Mouse (Mus musculus): Measurements from ENCODE around the gene Ppm1h.
"Not testable (repeated sequence)": the region's sequence is repeated elsewhere in the genome, so short reads cannot be mapped to it uniquely, and the experiment has no call there.

Gene Ppm1h

GRCm38 (mm10) chr10:122909406-122910032 lies 231.0 kb downstream of the Ppm1h start:
- DNase-seq: no peak

GRCm38 (mm10) chr10:122910798-122911225 lies 232.2 kb downstream of the Ppm1h start:
- DNase-seq: peak; percentile 69 to 82

GRCm38 (mm10) chr10:122911668-122912067 lies 233.1 kb downstream of the Ppm1h start:
- no peak for DNase-seq

- DNase-seq: peak in 1 of 2 experiments; percentile 38
These were observed 233.6 kb downstream of the Ppm1h start for GRCm38 (mm10) chr10:122912086-122912690.

- peak; percentile 58 to 71 for DNase-seq
These were observed 234.3 kb downstream of the Ppm1h start for GRCm38 (mm10) chr10:122912701-122913368.

- DNase-seq: no peak
These were observed 234.8 kb downstream of the Ppm1h start for GRCm38 (mm10) chr10:122913393-122913792.

DNA sequence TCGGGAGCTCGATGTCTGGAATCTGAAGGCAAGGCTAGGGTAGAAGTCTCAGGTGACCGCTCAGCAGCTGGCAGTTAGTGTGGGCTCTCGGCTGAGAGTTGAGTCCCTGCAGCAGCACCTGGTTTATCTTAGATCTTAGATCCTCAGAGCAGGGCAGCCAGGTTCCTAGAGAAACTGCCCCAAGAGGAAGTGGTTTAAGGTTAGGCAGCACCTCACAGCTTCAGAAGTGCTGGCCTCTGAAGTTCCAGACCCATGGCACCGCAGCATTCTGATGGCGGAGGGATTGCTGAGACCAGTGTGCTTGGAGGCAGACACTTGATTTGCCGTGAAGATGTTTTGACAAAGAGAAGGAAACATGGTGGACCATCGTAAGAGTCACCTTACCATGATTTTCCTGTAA lies 237.3 kb downstream of the Ppm1h start:
- DNase-seq: no peak

- DNase-seq: no peak
These were observed 239.2 kb downstream of the Ppm1h start for GRCm38 (mm10) chr10:122917648-122918324.

GRCm38 (mm10) chr10:122918325-122918694 lies 239.7 kb downstream of the Ppm1h start:
- DNase-seq: peak in 1 of 2 experiments; percentile 21

DNA sequence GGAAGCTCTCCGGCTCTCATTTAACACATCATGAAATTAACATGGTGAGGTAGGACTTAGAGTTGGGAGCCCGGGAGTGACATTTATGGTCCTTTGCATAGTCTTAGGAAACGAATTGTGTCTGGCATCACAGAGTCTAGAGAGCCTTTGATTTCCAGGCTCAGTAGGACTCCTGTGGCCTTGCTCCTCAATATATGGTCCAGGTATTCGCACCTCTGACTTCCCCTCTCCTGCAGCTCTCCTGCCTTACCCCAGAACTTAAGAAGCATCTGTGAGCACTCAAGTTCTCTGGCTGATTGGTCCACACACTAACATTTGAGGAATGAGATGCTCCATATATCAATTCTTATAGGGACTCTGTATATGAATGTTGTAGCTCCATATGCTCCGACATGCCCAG lies 240.2 kb downstream of the Ppm1h start:
- no peak for DNase-seq

GRCm38 (mm10) chr10:122919416-122919815 lies 240.9 kb downstream of the Ppm1h start:
- DNase-seq: no peak

- no peak for DNase-seq
These were observed 241.7 kb downstream of the Ppm1h start for GRCm38 (mm10) chr10:122920218-122920795.

DNA sequence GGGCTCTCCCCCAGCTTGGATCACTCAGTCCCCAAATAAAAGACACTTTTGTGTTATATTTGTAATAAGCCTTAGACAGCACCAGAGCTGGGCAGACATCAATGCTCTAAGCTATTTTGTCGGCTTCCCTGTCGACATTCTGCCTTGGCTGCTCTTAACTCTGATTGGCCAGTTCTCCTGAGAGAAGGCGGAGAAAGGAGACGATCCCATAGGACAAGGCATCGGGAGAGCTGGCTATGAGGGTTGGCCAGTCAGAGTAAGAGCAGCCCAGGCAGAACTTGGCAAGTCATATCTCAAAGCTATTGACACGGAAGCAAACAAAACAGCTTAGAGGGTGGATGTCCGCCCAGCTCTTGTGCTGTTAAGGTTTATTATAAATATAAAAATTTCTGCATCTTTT lies 243.7 kb downstream of the Ppm1h start:
- no peak for DNase-seq

DNA sequence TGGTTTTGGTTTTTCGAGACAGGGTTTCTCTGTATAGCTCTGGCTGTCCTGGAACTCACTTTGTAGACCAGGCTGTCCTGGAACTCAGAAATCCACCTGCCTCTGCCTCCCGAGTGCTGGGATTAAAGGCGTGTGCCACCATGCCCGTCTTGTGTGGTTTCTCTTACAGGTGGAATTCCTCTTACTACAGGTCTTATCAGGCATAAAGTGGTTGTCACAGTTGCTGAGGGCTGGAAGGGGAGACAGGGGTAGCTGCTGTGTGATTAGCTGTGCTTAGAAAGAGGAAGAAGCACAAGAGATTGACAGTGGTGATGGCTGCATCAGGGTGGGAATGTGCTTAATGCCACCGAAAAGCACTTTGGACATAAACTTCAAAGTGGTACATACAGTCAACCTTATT lies 246.0 kb downstream of the Ppm1h start:
- not testable (repeated sequence) for DNase-seq

DNA sequence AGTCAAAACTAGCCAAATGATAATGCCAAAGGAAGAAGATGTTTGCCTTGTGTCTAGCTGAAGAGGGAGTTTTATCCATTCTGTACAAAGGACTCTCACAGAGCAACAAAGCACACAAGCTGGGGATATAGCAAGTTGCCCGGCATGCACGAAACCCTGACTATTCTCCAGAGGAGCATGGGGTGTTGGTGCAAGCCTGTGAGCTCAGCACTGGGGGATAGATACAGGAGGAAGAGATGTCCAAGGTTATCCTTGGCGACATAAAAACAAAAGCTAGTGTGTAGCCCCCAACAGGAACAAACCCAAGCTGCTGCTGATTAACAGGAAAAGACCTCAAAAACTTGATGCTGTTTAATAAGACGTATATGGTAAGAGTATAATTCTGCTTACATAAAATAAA lies 247.7 kb downstream of the Ppm1h start:
- no peak for DNase-seq

GRCm38 (mm10) chr10:122930520-122930919 lies 252.0 kb downstream of the Ppm1h start:
- no peak for DNase-seq

- DNase-seq: peak; percentile 49 to 58
These were observed 252.8 kb downstream of the Ppm1h start for GRCm38 (mm10) chr10:122931193-122931832.

GRCm38 (mm10) chr10:122931851-122932550 lies 253.4 kb downstream of the Ppm1h start:
- no peak for DNase-seq

- DNase-seq: no peak
These were observed 254.7 kb downstream of the Ppm1h start for GRCm38 (mm10) chr10:122933053-122933838.

DNA sequence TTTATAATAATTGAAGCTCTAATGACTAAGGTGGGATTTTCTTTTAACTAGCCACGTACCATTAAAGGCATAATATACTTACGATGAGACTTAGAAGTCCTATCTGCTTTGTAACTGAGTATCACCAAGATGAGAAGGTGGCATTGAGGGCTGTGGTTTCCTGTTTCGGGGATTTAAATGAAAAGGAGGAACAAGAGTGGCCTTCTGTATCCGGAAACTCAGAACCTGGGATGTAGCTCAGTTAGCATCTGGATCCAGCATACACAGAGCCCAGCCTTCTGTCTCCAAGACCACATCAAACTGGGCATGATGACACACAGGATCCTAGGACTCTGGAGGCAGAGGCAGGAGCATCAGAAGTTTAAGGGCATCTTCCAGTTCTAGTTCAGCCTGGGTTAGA lies 256.8 kb downstream of the Ppm1h start:
- DNase-seq: not testable (repeated sequence)

DNA sequence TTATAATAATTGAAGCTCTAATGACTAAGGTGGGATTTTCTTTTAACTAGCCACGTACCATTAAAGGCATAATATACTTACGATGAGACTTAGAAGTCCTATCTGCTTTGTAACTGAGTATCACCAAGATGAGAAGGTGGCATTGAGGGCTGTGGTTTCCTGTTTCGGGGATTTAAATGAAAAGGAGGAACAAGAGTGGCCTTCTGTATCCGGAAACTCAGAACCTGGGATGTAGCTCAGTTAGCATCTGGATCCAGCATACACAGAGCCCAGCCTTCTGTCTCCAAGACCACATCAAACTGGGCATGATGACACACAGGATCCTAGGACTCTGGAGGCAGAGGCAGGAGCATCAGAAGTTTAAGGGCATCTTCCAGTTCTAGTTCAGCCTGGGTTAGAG lies 258.8 kb downstream of the Ppm1h start:
- not testable (repeated sequence) for DNase-seq
